Mouse (Mus musculus) ES-E14 (cell line): Measurements from ENCODE around the gene Specc1l.

ENCODE experiments used
- CHD2 ChIP-seq: IDR thresholded peaks from 2 replicates; pipeline ENCODE4 v1.6.1; 2014; ENCODE audit warnings: mild to moderate bottlenecking, low read depth, low read length, inconsistent platforms
- HCFC1 ChIP-seq: IDR thresholded peaks from 2 replicates; pipeline ENCODE4 v1.6.1; 2012; ENCODE audit warnings: low read length, inconsistent platforms, borderline replicate concordance; ENCODE audit not compliant: insufficient read depth

DNA sequence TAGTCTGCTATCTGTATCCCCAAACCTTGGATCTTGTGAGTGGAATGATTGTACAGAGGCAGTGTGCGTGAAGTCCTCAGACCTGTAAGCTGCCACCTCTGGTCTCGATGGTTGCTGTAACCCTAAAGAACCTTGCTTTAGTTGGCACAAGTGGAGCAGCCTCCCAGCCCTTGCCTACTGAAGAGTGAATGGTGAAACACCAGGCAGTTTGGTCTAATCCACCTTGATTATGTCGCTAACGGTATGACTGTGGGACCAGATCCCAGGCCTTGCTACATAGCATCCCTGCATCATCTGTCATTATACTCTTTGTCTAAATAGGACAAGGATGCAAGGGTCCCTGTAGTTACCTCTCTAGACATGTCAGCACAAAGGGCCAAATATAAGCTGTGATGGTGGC, 45.3 kb upstream of the Specc1l start:
- TF ChIP-seq CHD2 (no peak), HCFC1 (no peak)
